Mouse (Mus musculus) olfactory bulb, adult 2 months (tissue): ENCODE results near the gene D3Ertd254e. TPM values are rescaled to one million over a fixed set of nuclear protein-coding genes. Genes with fewer than 3 reads are reported as not detected.

ENCODE experiments used
- H3K27ac ChIP-seq: fragments of 200-500 bp; 2 replicates; pipeline ENCODE4 v1.5.1; 2012; ENCODE audit warnings: low read depth, low read length; ENCODE audit not compliant: insufficient read depth
- H3K4me1 ChIP-seq: fragments of 200-500 bp; 2 replicates; pipeline ENCODE4 v1.6.1; 2012; ENCODE audit warnings: low read length; ENCODE audit not compliant: control insufficient read depth, insufficient read depth
- H3K4me3 ChIP-seq: fragments of 200-500 bp; 2 replicates; pipeline ENCODE4 v1.5.1; 2012; ENCODE audit warnings: mild to moderate bottlenecking, low read depth, low read length, moderate library complexity; ENCODE audit not compliant: insufficient read depth
- CTCF ChIP-seq: fragments of 200-500 bp; IDR thresholded peaks from 2 replicates; pipeline ENCODE4 v1.5.1; 2012; ENCODE audit warnings: low read depth, mild to moderate bottlenecking, low read length, moderate library complexity; ENCODE audit not compliant: insufficient read depth
- POLR2A ChIP-seq: fragments of 200-500 bp; IDR thresholded peaks from 2 replicates; pipeline ENCODE4 v1.6.1; 2012; ENCODE audit warnings: mild to moderate bottlenecking, low read depth, low read length, moderate library complexity; ENCODE audit not compliant: insufficient read depth
- WGBS: fragments of 180-500 bp; shearing (Covaris S2); methylation state at CpG from one replicate; pipeline ENCODE4 v1.1.7; 2018; 5-methylcytosine and 5-hydroxymethylcytosine counted together
- polyA plus RNA-seq: library from polyadenylated mRNA; stranded (reverse); fragments of >200 nt; gene quantifications from 2 replicates; pipeline ENCODE4 v1.2.4, GENCODE M21; 2012; ENCODE audit warnings: low replicate concordance; ENCODE audit not compliant: missing spikeins, insufficient read depth, insufficient read length

Gene D3Ertd254e
- polyA plus RNA-seq, 1 experiment = not detected

DNA sequence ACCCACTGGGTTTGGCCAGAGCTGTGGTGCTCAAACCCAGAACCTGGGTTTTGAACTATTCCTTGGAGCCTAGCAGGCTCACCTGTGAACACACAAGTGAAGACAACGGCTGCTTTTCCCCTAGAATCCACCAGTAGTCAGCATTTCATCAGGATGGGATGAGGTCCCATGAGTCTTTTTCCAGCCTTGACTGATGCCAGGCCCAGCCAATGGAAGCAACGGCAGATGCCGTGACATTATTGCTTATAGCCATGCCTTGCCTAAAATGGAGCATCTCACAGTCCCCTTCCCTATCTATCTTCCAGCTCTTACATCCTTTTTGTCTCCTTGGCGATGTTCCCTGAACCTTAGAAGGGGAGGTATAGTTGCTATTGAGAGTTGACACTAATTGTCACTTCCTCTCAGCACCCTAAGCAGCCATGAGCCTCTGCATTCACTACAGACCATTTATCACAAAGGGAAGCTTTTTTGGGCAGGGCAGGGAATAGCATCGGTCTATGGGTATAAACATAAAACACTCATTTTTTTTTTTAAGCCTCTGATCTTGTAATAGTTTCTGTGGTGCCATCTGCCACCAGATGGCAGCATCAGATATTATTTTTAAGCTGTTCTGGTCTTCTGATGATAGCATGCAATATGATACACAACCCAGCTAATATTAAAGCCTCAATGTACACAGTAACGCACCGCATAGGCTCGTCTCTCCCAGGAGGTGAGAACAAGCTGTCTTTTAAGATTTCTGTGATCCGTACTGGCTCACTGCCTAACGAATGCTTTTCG, 59.1 kb downstream of the D3Ertd254e start:
- 29% methylated on average over 11 of the region's 11 CpGs for WGBS
- H3K27ac ChIP-seq = no peak overlapping the region
- no peaks in the 10 kb centered on the region for H3K4me1 ChIP-seq
- no peak overlapping the region for H3K4me3 ChIP-seq
- TF ChIP-seq POLR2A = no peak
- TF ChIP-seq CTCF = no peak

DNA sequence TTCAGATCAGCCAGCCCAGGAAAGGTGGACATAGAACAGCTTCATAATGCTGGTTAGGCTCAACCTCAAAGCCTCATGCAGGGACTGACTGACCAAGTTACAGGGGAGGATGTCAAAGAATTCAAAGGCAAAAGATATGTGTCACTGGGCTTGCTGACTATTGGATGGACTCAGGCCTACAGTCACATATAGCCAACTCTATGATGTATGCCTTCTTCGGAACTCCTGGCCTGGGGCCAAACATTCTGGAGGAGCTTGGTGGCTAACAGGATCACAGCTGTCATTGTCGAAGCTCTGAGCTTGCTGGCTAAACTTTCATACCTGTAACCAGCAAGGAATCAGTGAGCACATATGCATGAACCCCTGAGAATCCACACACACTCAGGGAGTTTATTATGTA, 60.1 kb downstream of the D3Ertd254e start:
- H3K4me3 ChIP-seq = no peak overlapping the region
- TF ChIP-seq POLR2A (no peak), CTCF (no peak)
- H3K4me1 ChIP-seq = no peaks in the 10 kb centered on the region
- no peak overlapping the region for H3K27ac ChIP-seq
- 45% methylated on average over 2 of the region's 2 CpGs for WGBS

DNA sequence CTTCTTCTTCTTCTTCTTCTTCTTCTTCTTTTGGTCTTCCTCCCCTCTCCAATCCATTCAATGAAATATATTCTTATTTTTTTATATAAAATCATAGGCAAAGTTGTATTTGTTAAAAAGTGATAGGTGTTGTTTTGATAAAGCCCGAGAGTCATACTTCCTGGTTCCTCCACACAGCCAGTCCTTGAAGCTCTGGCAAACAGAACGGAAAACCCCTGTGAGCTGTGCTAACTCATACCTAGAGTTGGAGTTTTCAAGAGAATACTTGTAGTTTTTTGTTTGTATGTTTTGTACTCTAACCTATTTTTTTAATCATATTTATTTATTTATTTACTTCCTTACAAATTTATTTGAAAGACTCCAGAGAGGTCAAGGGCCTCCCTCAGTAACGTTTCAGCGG, 61.9 kb downstream of the D3Ertd254e start:
- TF ChIP-seq CTCF (no peak), POLR2A (no peak)
- WGBS = 87% methylated on average over 4 of the region's 4 CpGs
- Histone ChIP-seq H3K4me1 (no peaks in the 10 kb centered on the region), H3K4me3 (no peak overlapping the region), H3K27ac (no peak overlapping the region)

Other genes starting within 250 kb of the D3Ertd254e start
- not detected in 2 replicates for gene Dcun1d1, start 213.6 kb upstream of the D3Ertd254e start, polyA plus RNA-seq
- 395 TPM in 1 of 2 replicates, not detected in the other for gene Mccc1, start 150.3 kb upstream of the D3Ertd254e start, polyA plus RNA-seq
- gene Ccdc144b, start 97.5 kb upstream of the D3Ertd254e start, polyA plus RNA-seq = not detected in 2 replicates
- gene Acad9, start 85.0 kb upstream of the D3Ertd254e start, polyA plus RNA-seq = not detected in 2 replicates
- not detected in 2 replicates for gene Qrfpr, start 71.3 kb downstream of the D3Ertd254e start, polyA plus RNA-seq